Mouse (Mus musculus): Measurements from ENCODE around the gene Slc34a3. TPM values are rescaled to one million over a fixed set of nuclear protein-coding genes. Genes with fewer than 3 reads are reported as not detected.

The Slc34a3 gene
- polyA plus RNA-seq (2012; ENCODE audit: low replicate concordance), result not detected in 2 replicates

DNA sequence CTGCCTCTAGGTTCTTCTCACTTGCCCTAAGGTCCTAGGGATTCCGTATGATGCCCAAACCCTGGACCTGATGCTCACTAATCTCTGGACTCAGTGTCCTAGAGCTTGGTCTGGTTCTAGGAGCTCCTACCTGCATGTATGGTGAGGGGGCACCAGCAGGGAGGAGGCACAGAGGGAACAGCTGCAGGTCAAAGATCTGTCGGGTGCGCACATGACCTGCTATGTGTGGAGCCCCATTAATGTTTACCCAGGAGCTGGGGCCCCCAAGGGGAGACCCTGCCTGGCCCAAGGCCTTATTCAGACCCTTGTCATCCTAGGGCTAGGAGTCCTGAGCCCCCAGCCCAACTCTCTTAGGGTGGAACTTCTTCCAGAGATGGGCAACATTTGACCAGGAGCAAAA, at the start of gene Slc34a3:
Slc34a3 (minus strand) TSS at position 315 of the 400 bp plus-strand sequence.

DNA sequence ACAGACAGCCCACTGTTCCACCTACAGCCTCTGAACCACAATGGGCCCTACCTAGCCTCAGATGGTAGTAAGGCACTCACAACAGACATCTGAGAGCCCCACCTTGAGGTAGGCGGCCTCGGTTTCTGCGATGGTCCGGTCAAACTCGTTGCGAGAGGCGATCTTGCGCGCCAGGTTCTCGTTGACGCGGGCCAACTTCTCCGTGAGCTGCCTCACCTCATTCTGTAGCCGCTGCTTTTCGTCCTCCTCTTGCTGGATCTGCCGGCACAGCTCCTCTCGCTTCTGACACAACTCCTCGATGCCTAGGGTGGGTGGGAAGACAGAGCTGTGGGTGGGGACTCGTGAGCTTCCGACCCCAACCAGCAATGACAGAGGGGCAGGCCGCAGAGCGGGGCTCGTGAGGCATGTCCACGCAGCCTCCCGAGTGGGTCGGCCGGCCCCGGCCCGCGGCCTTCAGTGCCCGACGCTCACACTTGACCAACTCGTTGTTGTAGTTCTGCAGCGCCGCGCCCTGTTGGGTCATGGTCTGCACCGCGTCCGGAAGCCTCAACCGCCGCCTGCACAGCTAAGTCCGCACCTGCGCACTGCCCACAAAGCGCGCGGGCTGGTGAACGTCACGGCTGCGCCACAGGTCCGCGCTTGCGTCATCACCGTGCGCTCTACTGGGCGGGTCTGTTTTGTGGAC, 37.8 kb upstream of the Slc34a3 start, which contains the start of the genes Ssna1 and Anapc2:
Ssna1 (minus strand) TSS at position 612 of the 685 bp plus-strand sequence.
Anapc2 (plus strand) TSS at position 652 of the 685 bp plus-strand sequence.

GRCm38 (mm10) chr2:25262291-25262767, 28.2 kb upstream of the Slc34a3 start, which contains the start of gene Tprn:
Gene Tprn, plus strand, starts transcription at chr2:25262618.

GRCm38 (mm10) chr2:25255284-25255779, 21.2 kb upstream of the Slc34a3 start, which contains the start of gene Tmem203:
Gene Tmem203, plus strand, starts transcription at chr2:25255439.

DNA sequence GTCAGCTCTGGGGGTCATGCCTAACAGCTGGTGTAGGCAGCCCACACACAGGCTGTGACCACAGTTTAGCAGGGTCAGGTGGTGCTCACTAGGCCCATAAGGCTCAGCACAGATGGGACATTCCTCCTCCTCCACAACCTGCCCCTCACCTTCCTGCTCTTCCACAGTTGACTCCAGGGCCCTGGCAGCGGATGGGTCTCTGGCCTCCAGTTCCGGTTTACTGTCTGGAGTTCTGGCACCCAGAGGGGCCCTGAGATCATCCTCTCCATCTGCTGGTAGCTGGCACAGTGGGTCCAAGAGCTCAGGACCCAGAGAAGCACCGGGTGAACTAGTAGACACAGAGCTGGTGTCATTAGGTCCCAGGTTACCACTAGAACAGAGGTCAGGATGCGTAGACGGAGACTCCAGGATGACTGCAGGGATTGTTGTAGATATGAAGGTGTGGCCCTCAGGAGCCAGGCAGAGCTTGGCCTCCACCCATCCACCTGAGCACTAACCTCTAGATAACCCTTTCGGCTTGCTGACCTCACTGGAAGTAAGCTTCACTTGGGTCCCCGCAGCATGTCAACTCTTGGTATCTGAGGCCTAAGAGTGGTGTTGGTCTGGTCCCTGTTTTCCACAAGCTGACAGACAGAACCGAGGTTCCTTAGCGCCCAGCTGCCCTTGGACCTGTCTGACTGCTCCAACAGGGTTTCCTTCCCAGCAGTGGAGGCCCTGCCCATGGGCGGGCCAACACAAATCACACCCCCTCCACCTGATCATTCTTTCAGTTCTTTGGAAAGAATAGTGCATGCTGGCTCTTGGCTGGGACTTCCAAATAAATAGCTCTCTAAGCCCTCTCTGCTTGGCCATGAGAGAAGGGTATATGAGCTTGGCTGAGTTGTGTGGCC, 12.3 kb upstream of the Slc34a3 start, which contains the start of gene AL732309.1:
AL732309.1 (minus strand) TSS at position 681 of the 890 bp plus-strand sequence.

GRCm38 (mm10) chr2:25242101-25242506, 7.9 kb upstream of the Slc34a3 start, which contains the start of the genes Rnf208 and Cysrt1:
Gene Rnf208, plus strand, starts transcription at chr2:25242255.
Gene Cysrt1, minus strand, starts transcription at chr2:25242452.

GRCm38 (mm10) chr2:25236614-25237013, 2.5 kb upstream of the Slc34a3 start, which contains the start of gene Rnf224:
Gene Rnf224, minus strand, starts transcription at chr2:25236787.

GRCm38 (mm10) chr2:25224492-25224765, 9.7 kb downstream of the Slc34a3 start, which contains the start of gene Tubb4b:
Gene Tubb4b, minus strand, starts transcription at chr2:25224702.

GRCm38 (mm10) chr2:25218445-25218844, 15.7 kb downstream of the Slc34a3 start, which contains the start of gene Fam166a:
Gene Fam166a, plus strand, starts transcription at chr2:25218745.

GRCm38 (mm10) chr2:25214444-25214843, 19.7 kb downstream of the Slc34a3 start, which contains the start of gene Stpg3:
Gene Stpg3, minus strand, starts transcription at chr2:25214637.

DNA sequence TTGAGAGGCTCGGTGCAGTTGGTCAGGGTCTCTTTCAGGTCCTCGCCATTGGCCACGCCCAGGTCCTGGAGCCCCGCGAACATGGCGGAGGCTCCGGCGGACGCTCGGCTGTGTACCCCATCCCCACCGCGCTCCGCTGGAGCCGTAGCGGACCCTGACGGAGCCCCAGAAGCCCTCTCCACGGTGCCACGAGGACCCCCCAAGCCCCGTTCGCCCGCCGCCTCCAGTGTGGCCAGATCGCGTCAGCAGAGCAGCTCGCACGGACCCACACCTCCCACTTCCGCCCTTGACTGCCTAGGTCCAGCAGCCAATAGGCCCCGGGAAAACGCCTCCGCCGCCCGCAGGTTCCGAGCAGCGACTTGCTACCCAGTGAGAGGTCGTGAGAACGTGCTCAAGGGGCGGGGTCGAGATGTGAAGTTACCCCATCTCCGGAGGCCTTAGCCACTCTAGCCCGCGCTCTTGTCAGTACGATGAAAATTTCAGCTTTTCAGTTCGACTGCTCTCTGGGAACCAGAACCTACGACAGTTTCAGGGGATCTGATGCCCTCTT, 23.0 kb downstream of the Slc34a3 start, which contains the start of gene Nelfb:
Nelfb (minus strand) TSS at position 369 of the 550 bp plus-strand sequence.

GRCm38 (mm10) chr2:25196172-25196954, 37.8 kb downstream of the Slc34a3 start, which contains the start of gene Tor4a:
Gene Tor4a, minus strand, starts transcription at chr2:25196886.

DNA sequence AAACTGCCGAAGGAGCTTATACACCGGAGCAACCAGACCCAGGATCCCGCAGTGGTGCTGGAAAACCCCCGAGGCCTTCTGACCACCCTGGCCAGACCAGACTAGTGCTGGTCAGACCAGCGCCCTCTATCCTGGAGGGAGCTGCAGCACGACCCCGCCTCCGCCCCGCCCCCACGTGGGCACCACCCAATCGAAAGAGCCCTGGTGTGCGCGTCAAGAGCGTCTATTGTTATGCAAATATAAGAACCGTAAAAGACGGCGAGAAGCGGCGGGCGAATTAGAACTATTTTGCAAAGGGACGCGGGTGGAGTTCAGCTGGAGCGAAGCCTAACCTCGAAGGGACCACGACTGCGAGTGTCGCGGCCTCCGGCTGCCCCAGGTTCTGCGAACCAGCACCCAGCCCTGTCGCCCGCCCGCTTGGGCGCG, 53.7 kb downstream of the Slc34a3 start, which contains the start of gene Nrarp:
Nrarp (plus strand) TSS at position 281 of the 426 bp plus-strand sequence.

Other genes with a start within 250 kb of the Slc34a3 start
- gene Nsmf, start 180.0 kb downstream of the Slc34a3 start, polyA plus RNA-seq (2012; ENCODE audit: low replicate concordance), result 61.2 and 74.4 TPM in 2 replicates
- not detected in 2 replicates for gene Entpd8, start 154.1 kb downstream of the Slc34a3 start, polyA plus RNA-seq (2012; ENCODE audit: low replicate concordance)
- gene Noxa1, start 139.2 kb downstream of the Slc34a3 start, polyA plus RNA-seq (2012; ENCODE audit: low replicate concordance), result not detected in 2 replicates
- 24.8 and 34.7 TPM in 2 replicates for gene Nrarp, start 53.6 kb downstream of the Slc34a3 start, polyA plus RNA-seq (2012; ENCODE audit: low replicate concordance)
- 13.1 and 16.5 TPM in 2 replicates for gene Tor4a, start 37.5 kb downstream of the Slc34a3 start, polyA plus RNA-seq (2012; ENCODE audit: low replicate concordance)
- gene Nelfb, start 22.9 kb downstream of the Slc34a3 start, polyA plus RNA-seq (2012; ENCODE audit: low replicate concordance), result 15.0 and 19.0 TPM in 2 replicates
- 0.22 TPM in 1 of 2 replicates, not detected in the other for gene Stpg3, start 19.7 kb downstream of the Slc34a3 start, polyA plus RNA-seq (2012; ENCODE audit: low replicate concordance)
- 0.16 TPM in 1 of 2 replicates, not detected in the other for gene Fam166a, start 15.6 kb downstream of the Slc34a3 start, polyA plus RNA-seq (2012; ENCODE audit: low replicate concordance)
- 147 and 477 TPM in 2 replicates for gene Tubb4b, start 9.7 kb downstream of the Slc34a3 start, polyA plus RNA-seq (2012; ENCODE audit: low replicate concordance)
- gene Rnf224, start 2.4 kb upstream of the Slc34a3 start, polyA plus RNA-seq (2012; ENCODE audit: low replicate concordance), result 0.10 TPM in 1 of 2 replicates, not detected in the other
- gene Rnf208, start 7.9 kb upstream of the Slc34a3 start, polyA plus RNA-seq (2012; ENCODE audit: low replicate concordance), result 5.6 and 9.1 TPM in 2 replicates
- not detected in 2 replicates for gene Cysrt1, start 8.1 kb upstream of the Slc34a3 start, polyA plus RNA-seq (2012; ENCODE audit: low replicate concordance)
- gene AL732309.1, start 12.5 kb upstream of the Slc34a3 start, polyA plus RNA-seq (2012; ENCODE audit: low replicate concordance), result 3.1 and 3.2 TPM in 2 replicates
- gene Tmem203, start 21.1 kb upstream of the Slc34a3 start, polyA plus RNA-seq (2012; ENCODE audit: low replicate concordance), result 6.8 and 7.2 TPM in 2 replicates
- gene Tprn, start 28.3 kb upstream of the Slc34a3 start, polyA plus RNA-seq (2012; ENCODE audit: low replicate concordance), result 57.8 and 59.6 TPM in 2 replicates
- 111 and 119 TPM in 2 replicates for gene Ssna1, start 38.1 kb upstream of the Slc34a3 start, polyA plus RNA-seq (2012; ENCODE audit: low replicate concordance)
- gene Anapc2, start 38.1 kb upstream of the Slc34a3 start, polyA plus RNA-seq (2012; ENCODE audit: low replicate concordance), result 11.4 and 18.3 TPM in 2 replicates
- not detected in 2 replicates for gene Tmem210, start 53.8 kb upstream of the Slc34a3 start, polyA plus RNA-seq (2012; ENCODE audit: low replicate concordance)
- not detected in 2 replicates for gene Lrrc26, start 55.6 kb upstream of the Slc34a3 start, polyA plus RNA-seq (2012; ENCODE audit: low replicate concordance)
- gene Grin1, start 84.8 kb upstream of the Slc34a3 start, polyA plus RNA-seq (2012; ENCODE audit: low replicate concordance), result 0.09 and 0.26 TPM in 2 replicates
- 27.7 and 53.0 TPM in 2 replicates for gene Man1b1, start 98.0 kb upstream of the Slc34a3 start, polyA plus RNA-seq (2012; ENCODE audit: low replicate concordance)
- gene Dpp7, start 122.0 kb upstream of the Slc34a3 start, polyA plus RNA-seq (2012; ENCODE audit: low replicate concordance), result 4.2 and 10.5 TPM in 2 replicates
- gene Uap1l1, start 131.3 kb upstream of the Slc34a3 start, polyA plus RNA-seq (2012; ENCODE audit: low replicate concordance), result 5.6 and 9.7 TPM in 2 replicates
- gene Sapcd2, start 138.0 kb upstream of the Slc34a3 start, polyA plus RNA-seq (2012; ENCODE audit: low replicate concordance), result 82.8 and 125 TPM in 2 replicates
- gene Entpd2, start 161.5 kb upstream of the Slc34a3 start, polyA plus RNA-seq (2012; ENCODE audit: low replicate concordance), result 0.67 TPM in 1 of 2 replicates, not detected in the other
- gene Npdc1, start 165.0 kb upstream of the Slc34a3 start, polyA plus RNA-seq (2012; ENCODE audit: low replicate concordance), result 8.1 and 13.5 TPM in 2 replicates
- gene Fut7, start 188.9 kb upstream of the Slc34a3 start, polyA plus RNA-seq (2012; ENCODE audit: low replicate concordance), result 2.3 TPM in 1 of 2 replicates, not detected in the other
- 8.3 and 12.8 TPM in 2 replicates for gene Abca2, start 194.3 kb upstream of the Slc34a3 start, polyA plus RNA-seq (2012; ENCODE audit: low replicate concordance)
- gene Clic3, start 222.5 kb upstream of the Slc34a3 start, polyA plus RNA-seq (2012; ENCODE audit: low replicate concordance), result not detected in 2 replicates
- 30.3 and 31.6 TPM in 2 replicates for gene Paxx, start 226.7 kb upstream of the Slc34a3 start, polyA plus RNA-seq (2012; ENCODE audit: low replicate concordance)
- not detected in 2 replicates for gene Ptgds, start 235.7 kb upstream of the Slc34a3 start, polyA plus RNA-seq (2012; ENCODE audit: low replicate concordance)